Mouse (Mus musculus) lung, adult 2 months (tissue): ENCODE results near the gene Gm6657.

Experiments
- CTCF ChIP-seq: fragments of 200-500 bp; IDR thresholded peaks from 2 replicates; pipeline ENCODE4 v1.5.1; 2011; ENCODE audit warnings: mild to moderate bottlenecking, low read length, control low read depth; ENCODE audit not compliant: insufficient read depth
- POLR2A ChIP-seq: fragments of 200-500 bp; IDR thresholded peaks from 2 replicates; pipeline ENCODE4 v1.6.1; 2011; ENCODE audit warnings: low read depth, mild to moderate bottlenecking, control low read depth, low read length, borderline replicate concordance; ENCODE audit errors: extremely low read depth

DNA sequence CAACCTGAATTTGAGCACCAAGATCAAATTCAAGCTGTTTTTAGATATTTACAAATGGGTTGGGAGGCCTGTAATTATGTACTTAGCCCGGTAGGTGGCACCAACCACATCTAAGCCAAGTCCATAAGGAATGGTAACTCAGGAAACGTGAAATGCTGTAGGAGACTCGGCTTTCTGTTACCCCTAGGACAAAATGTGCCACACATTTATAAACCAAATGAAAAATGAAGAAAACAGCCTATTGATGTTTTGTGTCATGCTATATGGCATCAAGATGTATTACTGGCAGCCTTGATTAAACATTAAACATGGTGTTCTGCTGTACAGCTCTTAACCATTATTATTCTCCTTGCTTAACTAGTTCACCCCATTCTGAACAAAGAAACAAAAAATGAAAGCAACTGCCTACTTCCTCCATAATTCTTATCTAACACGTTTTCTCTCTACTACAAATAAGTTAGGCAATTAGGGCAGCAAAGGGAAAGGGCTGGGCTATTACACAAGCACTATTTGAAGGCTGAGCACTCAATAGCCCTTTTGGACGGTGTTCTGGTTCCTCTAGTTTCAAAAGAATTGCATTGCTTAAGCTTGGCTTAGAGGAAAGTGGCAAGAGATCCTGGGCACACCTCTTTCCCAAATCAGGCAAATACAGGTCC is 12.0 kb downstream of the Gm6657 start:
- 0 out of 2 replicates have a peak, but pooled peaks have one; percentile 4 for TF ChIP-seq CTCF
- no peak for TF ChIP-seq POLR2A
